Mouse (Mus musculus) cortical plate, adult 2 months (tissue): Measurements from ENCODE around the gene Dph7.

Experiments used
- CTCF ChIP-seq: fragments of 200-500 bp; IDR thresholded peaks from 2 replicates; pipeline ENCODE4 v1.5.1; 2011; ENCODE audit warnings: mild to moderate bottlenecking, control low read depth, low read length; ENCODE audit not compliant: insufficient read depth; ENCODE audit errors: extremely low read depth
- POLR2A ChIP-seq: fragments of 200-500 bp; IDR thresholded peaks from 2 replicates; pipeline ENCODE4 v1.6.1; 2011; ENCODE audit warnings: mild to moderate bottlenecking, low read length, control low read depth; ENCODE audit not compliant: insufficient read depth; ENCODE audit errors: extremely low read depth

GRCm38 (mm10) chr2:24919839-24920175 is 42.4 kb upstream of the Dph7 start:
- TF ChIP-seq POLR2A, result no peak
- no peak for TF ChIP-seq CTCF
